Mouse (Mus musculus): ENCODE data around the gene Itgb3bp.

Gene Itgb3bp

GRCm38 (mm10) chr4:99724331-99724730, 205.3 kb downstream of the Itgb3bp start:
- no peak for DNase-seq (ENCODE audit: low read depth, low spot score)

GRCm38 (mm10) chr4:99717905-99718304, 211.7 kb downstream of the Itgb3bp start:
- no peak for DNase-seq (ENCODE audit: low read depth, low spot score)

GRCm38 (mm10) chr4:99715783-99716416, 213.7 kb downstream of the Itgb3bp start:
- no peak for DNase-seq (ENCODE audit: low read depth, low spot score)
